Mouse (Mus musculus) stomach, embryonic 14.5 days (tissue): ENCODE measurements around the gene Nt5dc3. TPM values are rescaled to one million over a fixed set of nuclear protein-coding genes. Genes with fewer than 3 reads are reported as not detected.

Experiments
- ATAC-seq: fragments of 200-750 bp; cut with Nextera tagmentation; 2 replicates; pipeline ENCODE4 v1.8.0; 2017; ENCODE audit warnings: low read depth, moderate TSS enrichment; ENCODE audit not compliant: insufficient number of reproducible peaks, insufficient read depth, low FRiP score
- H3K27ac ChIP-seq: fragments of 300-500 bp; sonication (generic); 2 replicates; pipeline ENCODE4 v1.5.1; 2014; ENCODE audit warnings: mild to moderate bottlenecking, low read length, moderate library complexity, mixed read lengths
- H3K27me3 ChIP-seq: fragments of 300-500 bp; sonication (generic); 2 replicates; pipeline ENCODE4 v1.6.1; 2014; ENCODE audit warnings: low read length, control low read depth, mixed read lengths; ENCODE audit not compliant: control insufficient read depth, insufficient read depth
- H3K36me3 ChIP-seq: fragments of 300-500 bp; sonication (generic); 2 replicates; pipeline ENCODE4 v1.6.1; 2014; ENCODE audit warnings: mild to moderate bottlenecking, control low read depth, low read length, moderate library complexity, mixed read lengths; ENCODE audit not compliant: control insufficient read depth, insufficient read depth
- H3K4me1 ChIP-seq: fragments of 300-500 bp; sonication (generic); 2 replicates; pipeline ENCODE4 v1.6.1; 2014; ENCODE audit warnings: low read length, control low read depth, mixed read lengths; ENCODE audit not compliant: control insufficient read depth, insufficient read depth
- H3K4me2 ChIP-seq: fragments of 300-500 bp; sonication (generic); replicated peaks from 2 replicates; pipeline ENCODE4 v1.6.1; 2014; ENCODE audit warnings: low read depth, low read length, control low read depth
- H3K4me3 ChIP-seq: fragments of 300-500 bp; sonication (generic); 2 replicates; pipeline ENCODE4 v1.5.1; 2014; ENCODE audit warnings: low read depth, low read length, control low read depth
- H3K9ac ChIP-seq: fragments of 300-500 bp; sonication (generic); replicated peaks from 2 replicates; pipeline ENCODE4 v1.6.1; 2014; ENCODE audit warnings: low read depth, mild to moderate bottlenecking, control low read depth, low read length, moderate library complexity, mixed read lengths
- H3K9me3 ChIP-seq: fragments of 300-500 bp; sonication (generic); 2 replicates; pipeline ENCODE4 v1.6.1; 2016; ENCODE audit warnings: low read depth, low read length, control low read depth; ENCODE audit not compliant: control insufficient read depth
- whole genome bisulfite sequencing: fragments of 180-500 bp; shearing (Covaris S2); extraction: QIAGEN DNeasy Blood & Tissue Kit; methylation state at CpG from one replicate; pipeline ENCODE4 v1.1.7; 2014; 5-methylcytosine and 5-hydroxymethylcytosine counted together
- polyA plus RNA-seq: library from polyadenylated mRNA; unstranded; fragments of >200 nt; fragmentation: Nextera tagmentation; extraction: Ambion mirVana; gene quantifications from 2 replicates; pipeline ENCODE4 v1.2.1, GENCODE M21; 2014

The Nt5dc3 gene
- polyA plus RNA-seq, 1 experiment from 2014 or later = 2.2 TPM

- WGBS = 55% methylated on average over 2 of the region's 2 CpGs
Measured at GRCm38 (mm10) chr10:86793509-86793951, 14.7 kb downstream of the Nt5dc3 start.

GRCm38 (mm10) chr10:86794196-86794595, 15.4 kb downstream of the Nt5dc3 start:
- Histone ChIP-seq H3K27ac (no peak overlapping the region), H3K36me3 (no peaks in the 10 kb centered on the region), H3K4me2 (no peak overlapping the region), H3K9me3 (no peaks in the 10 kb centered on the region), H3K27me3 (no peaks in the 10 kb centered on the region), H3K4me1 (0 out of 2 replicates have a peak, but pooled peaks cover 14% of the 10 kb centered on the region), H3K9ac (no peak overlapping the region), H3K4me3 (no peak overlapping the region)
- ATAC-seq = no peak
- 84% methylated on average over 4 of the region's 4 CpGs for WGBS

More at GRCm38 (mm10) chr10:86793509-86793951, 14.7 kb downstream of the Nt5dc3 start:
- no peak overlapping the region for H3K27ac ChIP-seq
- ATAC-seq = peak; percentile 44; the same call in 1 of the 2 replicates
- H3K4me2 ChIP-seq = no peak overlapping the region
- no peaks in the 10 kb centered on the region for H3K9me3 ChIP-seq
- H3K27me3 ChIP-seq = no peaks in the 10 kb centered on the region
- 0 out of 2 replicates have a peak, but pooled peaks cover 14% of the 10 kb centered on the region for H3K4me1 ChIP-seq
- no peak overlapping the region for H3K9ac ChIP-seq
- no peak overlapping the region for H3K4me3 ChIP-seq
- H3K36me3 ChIP-seq = no peaks in the 10 kb centered on the region

GRCm38 (mm10) chr10:86794794-86795535, 16.2 kb downstream of the Nt5dc3 start:
- no peak overlapping the region for H3K9ac ChIP-seq
- no peak overlapping the region for H3K4me3 ChIP-seq
- no peak overlapping the region for H3K27ac ChIP-seq
- no peak for ATAC-seq
- H3K9me3 ChIP-seq = no peaks in the 10 kb centered on the region
- 0 out of 2 replicates have a peak, but pooled peaks cover 14% of the 10 kb centered on the region for H3K4me1 ChIP-seq
- no peaks in the 10 kb centered on the region for H3K36me3 ChIP-seq
- H3K4me2 ChIP-seq = no peak overlapping the region
- no peaks in the 10 kb centered on the region for H3K27me3 ChIP-seq
- 87% methylated on average over 9 of the region's 9 CpGs for WGBS

- 88% methylated on average over 5 of the region's 5 CpGs for WGBS
- Histone ChIP-seq H3K27me3 (no peaks in the 10 kb centered on the region), H3K9me3 (no peaks in the 10 kb centered on the region), H3K27ac (no peak overlapping the region), H3K4me1 (0 out of 2 replicates have a peak, but pooled peaks cover 14% of the 10 kb centered on the region), H3K36me3 (no peaks in the 10 kb centered on the region), H3K4me2 (no peak overlapping the region), H3K9ac (no peak overlapping the region), H3K4me3 (no peak overlapping the region)
- ATAC-seq = no peak
Measured at GRCm38 (mm10) chr10:86796073-86796741, 17.4 kb downstream of the Nt5dc3 start.

- WGBS = 94% methylated on average over 1 of the region's 1 CpGs
- H3K4me2 ChIP-seq = no peak overlapping the region
- no peaks in the 10 kb centered on the region for H3K4me1 ChIP-seq
- no peaks in the 10 kb centered on the region for H3K9me3 ChIP-seq
- no peak overlapping the region for H3K9ac ChIP-seq
- no peaks in the 10 kb centered on the region for H3K27me3 ChIP-seq
- no peak overlapping the region for H3K4me3 ChIP-seq
- H3K27ac ChIP-seq = no peak overlapping the region
- H3K36me3 ChIP-seq = no peaks in the 10 kb centered on the region
- no peak for ATAC-seq
Measured at GRCm38 (mm10) chr10:86807362-86807761, 28.6 kb downstream of the Nt5dc3 start.

DNA sequence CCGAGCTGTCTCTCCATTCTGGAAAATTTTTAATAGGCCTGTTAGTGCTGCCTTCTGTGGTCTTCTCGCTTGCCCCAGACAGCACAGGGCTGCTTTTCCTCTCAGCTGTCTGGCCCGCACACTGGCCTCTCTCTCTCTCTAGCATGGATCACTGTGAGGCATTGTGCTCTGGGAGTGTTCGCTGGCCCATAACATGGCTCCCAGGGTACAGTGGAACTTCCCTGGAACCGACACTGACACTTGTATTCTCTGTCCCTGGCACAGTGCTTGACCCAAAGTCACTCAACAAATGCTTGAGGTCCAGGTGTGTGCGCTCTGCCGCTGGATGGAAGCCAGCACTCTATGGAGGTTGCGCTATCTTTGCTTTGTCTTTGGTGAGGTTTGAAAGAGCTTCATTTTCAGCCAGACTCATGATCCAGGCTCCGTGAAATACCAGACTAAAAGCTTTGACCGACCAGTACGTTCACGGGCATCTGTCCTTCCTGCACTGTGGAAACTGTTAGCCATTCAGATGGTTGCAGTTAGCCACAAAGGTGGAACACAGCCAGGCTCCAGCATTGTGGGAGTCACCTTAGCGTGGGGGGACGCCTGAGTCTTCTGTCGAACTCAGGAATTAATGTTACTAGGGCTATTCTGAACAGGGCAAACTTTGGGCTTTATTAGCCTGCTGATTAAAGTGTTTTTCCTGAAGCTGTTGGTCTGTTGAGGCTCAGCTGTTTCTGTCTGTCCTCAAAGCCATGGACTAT, 29.4 kb downstream of the Nt5dc3 start:
- Histone ChIP-seq H3K4me3 (no peak overlapping the region), H3K27me3 (no peaks in the 10 kb centered on the region), H3K36me3 (no peaks in the 10 kb centered on the region), H3K9me3 (no peaks in the 10 kb centered on the region), H3K27ac (no peak overlapping the region), H3K4me2 (no peak overlapping the region), H3K4me1 (no peaks in the 10 kb centered on the region), H3K9ac (no peak overlapping the region)
- ATAC-seq = 0 out of 2 replicates have a peak, but pooled peaks have one; percentile 42
- WGBS = 85% methylated on average over 15 of the region's 15 CpGs

DNA sequence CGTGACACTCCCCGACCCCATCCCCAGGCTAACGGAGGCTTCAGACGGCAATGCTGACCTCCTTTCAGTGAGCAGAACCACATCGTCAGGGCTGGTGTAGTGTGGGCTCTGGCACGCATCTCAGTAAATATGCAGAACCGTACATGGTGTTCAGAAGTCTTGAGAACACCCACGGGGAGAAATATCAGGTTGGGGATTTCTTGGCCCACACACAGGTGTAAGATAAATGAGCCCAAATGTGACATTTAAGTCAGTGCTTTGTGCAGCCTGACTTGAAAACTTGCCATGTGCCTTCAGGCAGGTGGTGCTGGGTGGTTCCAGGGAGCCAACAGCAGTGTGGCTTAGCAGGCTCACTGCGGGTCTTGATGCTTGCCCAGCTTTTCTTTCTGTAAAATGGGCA, 31.2 kb downstream of the Nt5dc3 start:
- Histone ChIP-seq H3K4me3 (no peak overlapping the region), H3K4me1 (no peaks in the 10 kb centered on the region), H3K27me3 (no peaks in the 10 kb centered on the region), H3K4me2 (no peak overlapping the region), H3K36me3 (no peaks in the 10 kb centered on the region), H3K27ac (no peak overlapping the region), H3K9me3 (no peaks in the 10 kb centered on the region), H3K9ac (no peak overlapping the region)
- no peak for ATAC-seq
- 81% methylated on average over 9 of the region's 9 CpGs for WGBS

- H3K27ac ChIP-seq = no peak overlapping the region
- no peaks in the 10 kb centered on the region for H3K9me3 ChIP-seq
- 84% methylated on average over 5 of the region's 5 CpGs for WGBS
- no peak overlapping the region for H3K4me3 ChIP-seq
- H3K9ac ChIP-seq = no peak overlapping the region
- no peak for ATAC-seq
- no peaks in the 10 kb centered on the region for H3K27me3 ChIP-seq
- H3K4me1 ChIP-seq = no peaks in the 10 kb centered on the region
- H3K36me3 ChIP-seq = no peaks in the 10 kb centered on the region
- H3K4me2 ChIP-seq = no peak overlapping the region
Measured at GRCm38 (mm10) chr10:86810612-86811011, 31.8 kb downstream of the Nt5dc3 start.
